Comparison of ENCODE assay signal across 8 mouse cellular contexts in the genomic region with DNA sequence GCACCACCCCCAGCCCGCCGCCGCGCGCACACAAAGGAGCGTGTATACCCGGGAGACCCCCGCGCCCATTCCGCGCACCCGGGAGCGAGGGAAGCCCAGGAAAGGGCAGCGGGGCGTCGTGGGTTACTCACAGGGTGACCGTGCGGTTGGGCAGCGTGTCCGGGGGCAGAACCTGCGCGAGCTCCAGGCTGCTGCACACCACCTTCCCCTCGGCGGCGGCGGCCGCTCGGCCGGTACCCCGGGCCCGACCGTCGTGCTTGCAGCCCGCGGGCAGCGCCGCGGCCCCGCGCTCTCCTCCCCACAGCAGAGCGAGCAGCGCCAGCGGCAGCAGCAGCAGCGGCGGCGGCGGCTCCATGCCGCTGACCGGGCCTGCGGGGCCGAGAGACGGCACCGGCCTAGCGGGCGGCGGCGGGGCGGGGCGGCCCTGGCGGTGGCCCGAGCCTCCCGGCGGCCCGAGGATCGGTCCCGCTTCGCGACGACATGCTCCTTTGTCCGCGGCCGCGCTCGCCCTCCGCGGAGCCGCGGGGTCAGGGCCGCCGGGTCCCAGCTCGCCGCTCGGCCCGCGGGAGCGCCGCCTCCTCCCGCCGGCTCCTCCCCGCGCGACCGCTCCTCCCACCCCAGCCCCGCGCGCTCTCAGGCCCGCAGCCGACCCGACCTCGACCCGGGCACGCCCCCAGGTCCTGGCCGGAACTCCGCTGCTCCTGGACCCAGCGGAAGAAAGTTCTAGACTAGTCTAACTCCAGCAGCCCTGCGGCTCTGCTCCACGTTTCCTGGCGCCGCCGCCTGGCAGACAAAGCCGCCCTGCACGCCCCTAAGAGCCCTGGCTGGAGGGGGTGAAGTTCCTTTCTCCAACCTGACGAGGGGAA. TPM values are rescaled to one million over a fixed set of nuclear protein-coding genes. Genes with fewer than 3 reads are reported as not detected.
A peak's percentile ranks its signal among the peaks of the same experiment; 100 is the strongest.
DNase-seq lines count a peak whose midpoint lies in the region; ATAC-seq lines count a peak whose summit lies in the region.

A gene (minus strand): TSS at position 586 of the 866 bp plus-strand sequence.

- H3K9me3 ChIP-seq in forebrain, embryonic 15.5 days, result no peaks in the 10 kb centered on the region
- no peaks in the 10 kb centered on the region for H3K9me3 ChIP-seq in lung, embryonic 15.5 days

- peaks cover 27% of the 10 kb centered on the region for H3K4me1 ChIP-seq in forebrain, embryonic 15.5 days
- peaks cover 13% of the 10 kb centered on the region for H3K4me1 ChIP-seq in lung, embryonic 15.5 days

- peak; percentile 90 for ATAC-seq in forebrain, embryonic 15.5 days (replicated peaks)
- ATAC-seq in lung, embryonic 15.5 days (ENCODE audit: borderline replicate concordance, extremely low read depth, low FRiP score, low TSS enrichment), result peak; percentile 92

- H3K27me3 ChIP-seq in forebrain, embryonic 15.5 days, result no peaks in the 10 kb centered on the region
- H3K27me3 ChIP-seq in lung, embryonic 15.5 days, result no peaks in the 10 kb centered on the region

- peak; percentile 72 for DNase-seq in MN1 (ENCODE audit: low spot score)
- DNase-seq in c-Kit-positive CD71-positive TER-119-positive erythroid progenitor cells, embryonic 14.5 days (ENCODE audit: low spot score), result peak; percentile 36
- DNase-seq in heart, postnatal 10 days, result peak; percentile 85 to 86
- DNase-seq in large intestine, adult 2 months (ENCODE audit: low read depth, low spot score), result peak; percentile 46
- peak; percentile 70 for DNase-seq in ovary, postnatal 14 days (ENCODE audit: low spot score)
- DNase-seq in urinary bladder, adult 2 months (ENCODE audit: low spot score), result peak; percentile 74

- H3K36me3 ChIP-seq in forebrain, embryonic 15.5 days, result no peaks in the 10 kb centered on the region
- no peaks in the 10 kb centered on the region for H3K36me3 ChIP-seq in lung, embryonic 15.5 days

- peak within 1 kb of the TSS; percentile 71 for H3K4me2 ChIP-seq in forebrain, embryonic 15.5 days (replicated peaks)
- H3K4me2 ChIP-seq in lung, embryonic 15.5 days, result peak within 1 kb of the TSS; percentile 65

- peak within 1 kb of the TSS; percentile 77 for H3K27ac ChIP-seq in forebrain, embryonic 15.5 days (replicated peaks)
- peak within 1 kb of the TSS; percentile 87 for H3K27ac ChIP-seq in lung, embryonic 15.5 days

- intact Hi-C loops in heart, postnatal 10 days (cut with DNase I), result loop anchor here (5.0 to 10.0 kb wide), 2 partner anchors 76 to 156 kb away; no protein-coding TSS in a partner anchor

- WGBS in forebrain, embryonic 15.5 days, result under 1% methylated on average over 103 of the region's 113 CpGs
- WGBS in large intestine, adult 2 months, result 1% methylated on average over 106 of the region's 113 CpGs
- WGBS in lung, embryonic 15.5 days, result 1% methylated on average over 87 of the region's 113 CpGs

- peak within 1 kb of the TSS; percentile 96 for H3K4me3 ChIP-seq in forebrain, embryonic 15.5 days
- peak within 1 kb of the TSS; percentile 89 for H3K4me3 ChIP-seq in lung, embryonic 15.5 days

- H3K9ac ChIP-seq in forebrain, embryonic 15.5 days (replicated peaks), result peak within 1 kb of the TSS; percentile 98
- peak within 1 kb of the TSS; percentile 96 for H3K9ac ChIP-seq in lung, embryonic 15.5 days

RNA-seq across cellular contexts. Expression of the gene that starts here (rescaled TPM):
- 20.5 and 22.3 TPM in 2 replicates for polyA plus RNA-seq in forebrain, embryonic 15.5 days (2015; fragmentation: Nextera tagmentation; extraction: Ambion mirVana)
- 10 to 100 TPM; 29.4 to 39.1 TPM for total RNA-seq in heart, postnatal 10 days (2021)
- 16.2 and 16.9 TPM in 2 replicates for polyA plus RNA-seq in large intestine, adult 2 months (2012; rRNA removed)
- 25.2 and 25.4 TPM in 2 replicates for polyA plus RNA-seq in lung, embryonic 15.5 days (2015; fragmentation: Nextera tagmentation; extraction: Ambion mirVana)
- polyA plus RNA-seq in urinary bladder, adult 2 months (2012; rRNA removed), result 13.0 and 14.8 TPM in 2 replicates

Comparison
In these comparisons a context has a peak if more than half of its experiments do, and no peak if none do; other contexts are left out.
1. Peak in every context shown above with its lines: DNase-seq, ATAC-seq, H3K4me3 ChIP-seq and H3K27ac ChIP-seq.